Mouse (Mus musculus) v-Abl transformed pro-B cells (cell line): ENCODE results near the gene Pgp.
"Not testable (repeated sequence)": the region's sequence is repeated elsewhere in the genome, so short reads cannot be mapped to it uniquely, and the experiment has no call there.

Experiments used
- in situ Hi-C, 2 experiments: fragments of 400-800 bp; cut with MboI; formaldehyde crosslinking; loops; one replicate each; pipeline ENCODE4 v1.15.1; 2025; ENCODE audit not compliant: unreplicated experiment in 2 of 2

Pgp gene

DNA sequence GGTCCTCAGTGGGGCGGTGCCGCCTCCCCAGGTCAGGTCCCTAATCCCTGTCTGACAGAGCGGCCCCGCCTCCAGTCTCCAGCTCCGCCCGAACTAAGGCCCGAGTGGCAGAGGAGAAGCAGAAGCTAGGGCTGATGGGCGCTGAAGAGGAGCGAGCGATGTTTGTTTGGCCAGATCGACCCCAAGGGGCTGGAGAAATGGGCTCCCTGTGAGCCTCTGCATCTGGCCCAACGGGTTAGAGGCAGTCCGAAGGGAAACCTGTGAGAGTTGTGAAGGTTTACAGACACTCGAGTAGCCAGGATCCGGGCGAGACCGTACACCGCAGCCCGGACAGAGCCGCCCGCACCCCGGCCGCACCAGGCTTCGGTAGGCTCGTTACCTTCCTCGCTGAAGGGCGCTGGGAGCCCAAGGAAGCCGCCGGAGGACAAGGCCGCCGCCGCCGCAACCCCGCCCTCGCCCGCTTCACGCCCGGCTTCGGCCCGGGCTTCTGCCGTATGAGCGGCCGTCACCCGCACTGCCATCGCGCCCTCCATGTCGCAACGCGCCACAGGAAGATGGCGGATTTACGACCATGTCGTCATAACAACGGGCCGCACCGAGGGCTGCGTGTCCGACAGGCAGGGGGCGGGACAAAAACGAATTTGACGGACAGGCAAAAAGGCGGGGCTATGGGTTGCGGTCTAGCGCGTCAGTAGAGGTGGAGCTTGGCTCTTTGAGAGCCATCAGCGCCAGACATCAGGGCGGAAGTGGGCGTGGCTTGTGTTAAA, 15.3 kb upstream of the Pgp start:
- in situ Hi-C loops = no loop called here

GRCm38 (mm10) chr17:24455523-24456206, 14.5 kb upstream of the Pgp start:
- in situ Hi-C loops = not testable (repeated sequence)

DNA sequence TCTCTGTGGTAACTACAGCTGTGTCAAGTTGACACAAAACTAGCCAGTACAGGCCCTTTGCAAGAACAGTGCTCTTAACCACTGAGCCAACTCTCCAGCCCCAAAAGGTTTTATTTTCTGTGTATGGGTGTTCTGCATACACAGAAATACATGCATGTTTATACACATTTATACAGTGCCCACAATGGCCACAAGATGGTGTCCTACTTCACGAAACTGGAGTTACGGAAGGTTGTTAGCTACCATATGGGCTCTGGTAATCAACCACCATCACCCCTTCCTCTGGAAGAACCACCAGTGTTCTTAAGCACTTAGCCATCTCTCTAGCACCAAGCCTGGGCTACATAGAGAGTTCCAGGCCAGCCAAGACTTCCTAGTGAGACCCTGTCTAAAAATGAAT, 8.6 kb upstream of the Pgp start:
- in situ Hi-C loops = no loop called here

- in situ Hi-C loops = no loop called here
Observed at GRCm38 (mm10) chr17:24462932-24463331, 7.3 kb upstream of the Pgp start.

DNA sequence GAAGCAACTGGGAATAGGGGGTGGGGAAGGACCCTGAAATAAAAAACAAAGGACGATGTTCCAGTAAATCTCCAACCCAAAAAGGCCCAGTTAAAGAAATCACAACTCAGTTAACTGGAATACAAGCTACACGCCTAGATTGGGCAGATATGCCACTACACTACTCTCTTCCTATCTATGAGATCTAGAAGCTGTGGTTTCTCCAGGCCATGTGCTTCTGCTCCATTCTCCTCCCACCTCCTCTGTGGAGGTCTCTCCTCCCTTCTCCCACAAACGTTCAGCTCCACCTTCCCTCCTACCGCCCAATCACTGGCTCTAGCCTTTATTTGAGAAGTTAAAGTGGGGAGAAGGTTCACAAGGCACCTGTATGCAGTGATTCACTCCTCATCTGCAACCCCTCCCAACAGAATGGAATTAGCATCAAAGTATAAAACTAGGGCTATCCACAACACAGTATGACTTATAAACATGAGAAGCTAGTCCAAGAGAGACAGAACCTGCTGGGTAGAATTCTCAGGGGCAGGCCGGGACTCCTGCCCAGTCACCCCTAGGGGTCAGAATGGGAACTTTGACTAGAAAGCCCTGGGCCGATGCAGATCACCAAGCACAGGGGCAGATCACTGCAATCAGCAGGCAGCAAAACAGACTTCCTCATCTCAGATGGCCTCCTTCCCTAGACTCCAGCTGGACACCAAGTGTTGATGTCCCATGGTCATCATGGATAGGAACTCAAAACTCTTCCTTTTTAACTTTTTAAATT, 6.6 kb upstream of the Pgp start:
- in situ Hi-C loops = no loop called here

DNA sequence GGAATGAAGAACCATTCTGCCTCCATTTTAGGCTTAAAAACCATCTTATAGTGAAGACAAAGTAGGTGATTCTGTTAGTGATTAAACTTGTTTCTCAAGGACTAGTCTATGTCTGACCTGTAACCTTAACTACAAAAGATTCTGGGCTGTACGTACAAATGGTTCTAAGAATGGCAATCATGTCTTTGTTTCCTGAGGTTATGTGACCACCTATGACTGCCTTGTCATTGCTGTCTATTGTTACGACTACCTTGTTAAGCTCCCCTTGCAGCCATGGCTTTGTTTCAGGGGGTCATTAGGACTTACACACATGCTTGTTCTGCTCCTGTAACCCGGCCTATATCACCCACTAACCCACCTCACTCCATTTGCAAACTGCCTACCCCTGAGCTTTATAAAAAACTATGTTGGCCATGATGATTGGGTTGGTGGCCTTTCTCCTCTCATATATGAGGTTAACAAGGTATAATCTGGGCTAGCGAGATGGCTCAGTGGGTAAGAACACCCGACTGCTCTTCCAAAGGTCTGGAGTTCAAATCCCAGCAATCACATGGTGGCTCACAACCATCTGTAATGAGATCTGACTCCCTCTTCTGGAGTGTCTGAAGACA, 1.5 kb upstream of the Pgp start:
- in situ Hi-C loops = no loop called here

DNA sequence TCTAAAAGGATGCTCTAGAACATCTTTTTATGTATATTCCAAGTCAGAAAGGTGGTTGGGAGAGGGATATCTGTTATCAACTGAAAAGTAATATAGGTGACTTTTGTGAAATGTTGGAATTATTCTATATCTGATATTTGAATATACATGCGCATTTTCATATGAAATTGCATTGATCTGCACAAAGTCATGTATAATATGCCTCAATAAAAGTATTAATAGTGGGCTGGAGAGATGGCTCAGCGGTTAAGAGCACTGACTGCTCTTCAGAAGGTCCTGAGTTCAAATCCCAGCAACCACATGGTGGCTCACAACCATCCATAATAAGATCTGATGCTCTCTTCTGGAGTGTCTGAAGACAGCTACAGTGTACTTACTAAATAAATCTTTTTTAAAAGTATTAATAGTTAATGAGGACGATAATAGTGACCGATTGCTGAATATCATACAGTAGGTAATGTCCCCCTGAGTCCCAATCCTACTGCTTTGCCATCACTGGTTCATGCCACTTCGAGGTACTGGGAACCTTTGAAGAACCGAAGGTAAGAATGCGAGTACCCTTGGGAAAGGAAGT, 769 bp upstream of the Pgp start:
- in situ Hi-C loops = no loop called here

DNA sequence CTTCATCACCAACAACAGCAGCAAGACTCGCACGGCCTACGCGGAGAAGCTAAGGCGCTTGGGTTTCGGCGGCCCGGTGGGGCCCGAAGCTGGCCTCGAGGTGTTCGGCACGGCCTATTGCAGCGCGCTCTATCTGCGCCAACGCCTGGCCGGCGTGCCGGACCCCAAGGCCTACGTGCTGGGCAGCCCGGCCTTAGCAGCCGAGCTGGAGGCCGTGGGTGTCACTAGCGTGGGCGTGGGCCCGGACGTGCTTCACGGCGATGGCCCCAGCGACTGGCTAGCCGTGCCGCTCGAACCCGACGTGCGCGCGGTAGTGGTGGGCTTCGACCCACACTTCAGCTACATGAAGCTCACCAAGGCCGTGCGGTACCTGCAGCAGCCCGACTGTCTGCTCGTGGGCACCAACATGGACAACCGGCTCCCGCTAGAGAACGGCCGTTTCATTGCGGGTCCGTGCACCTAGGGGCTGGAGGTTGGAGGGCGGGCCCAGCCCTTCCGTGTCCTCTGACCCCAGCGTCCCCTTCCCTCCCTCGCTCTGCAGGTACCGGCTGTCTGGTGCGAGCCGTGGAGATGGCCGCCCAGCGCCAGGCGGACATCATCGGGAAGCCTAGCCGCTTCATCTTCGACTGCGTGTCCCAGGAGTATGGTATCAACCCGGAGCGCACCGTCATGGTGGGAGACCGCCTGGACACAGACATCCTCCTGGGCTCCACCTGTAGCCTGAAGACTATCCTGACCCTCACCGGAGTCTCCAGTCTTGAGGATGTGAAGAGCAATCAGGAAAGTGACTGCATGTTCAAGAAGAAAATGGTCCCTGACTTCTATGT, 722 bp downstream of the Pgp start:
- in situ Hi-C loops = no loop called here

DNA sequence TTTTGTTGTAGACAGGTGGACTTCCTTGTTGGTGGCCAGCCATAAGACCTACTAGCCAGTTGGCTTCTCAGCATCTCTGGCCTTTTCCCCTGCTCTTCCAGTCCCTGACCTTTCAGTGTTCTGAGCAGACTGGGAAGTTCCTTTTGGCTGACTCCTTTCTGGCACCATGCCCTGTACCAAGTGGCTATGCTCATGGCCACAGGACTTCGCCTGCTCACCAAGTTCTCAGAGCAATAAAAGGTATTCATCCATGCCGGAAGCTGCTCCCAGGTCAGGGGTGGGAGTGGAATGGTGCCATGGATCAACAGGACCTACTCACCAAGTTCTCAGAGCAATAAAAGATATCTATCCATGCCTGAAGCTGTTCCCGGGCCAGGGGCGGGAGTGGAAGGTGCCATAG, 2.3 kb downstream of the Pgp start:
- in situ Hi-C loops = no loop called here

DNA sequence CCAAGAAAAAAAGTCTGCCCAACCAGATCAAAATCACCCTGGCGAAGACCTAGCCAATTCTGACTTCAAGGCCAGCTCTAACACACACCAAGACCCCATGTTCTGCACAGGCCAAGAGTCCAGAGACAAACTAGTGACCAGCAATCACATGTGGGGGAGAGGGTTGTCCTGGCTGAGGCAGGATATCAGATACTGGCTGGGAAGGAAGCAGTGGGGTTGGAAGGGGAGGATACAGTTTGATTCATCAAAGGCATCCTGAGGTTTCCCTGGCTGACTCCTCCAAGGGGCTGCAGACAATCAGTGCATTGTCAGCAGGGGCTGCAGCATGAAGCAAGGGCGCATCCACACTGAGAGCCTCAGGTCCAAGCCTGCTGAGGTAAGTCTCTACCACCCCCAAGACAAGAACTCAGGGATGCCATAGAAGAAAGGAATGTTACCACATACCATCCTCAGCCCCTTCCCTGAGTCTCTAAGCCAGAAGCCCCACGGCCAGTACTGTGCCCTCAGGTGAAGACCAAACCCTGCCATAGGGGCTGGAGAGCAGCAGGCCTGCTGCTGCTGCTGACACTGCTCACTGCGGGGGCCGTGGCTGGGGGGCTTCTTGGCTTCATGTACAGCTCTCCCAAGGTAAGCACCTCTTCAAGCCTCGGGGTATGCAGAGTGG, 3.6 kb downstream of the Pgp start, which contains the start of gene Bricd5:
Bricd5 (plus strand) TSS at position 273 of the 664 bp plus-strand sequence.
- in situ Hi-C loops = no loop called here

DNA sequence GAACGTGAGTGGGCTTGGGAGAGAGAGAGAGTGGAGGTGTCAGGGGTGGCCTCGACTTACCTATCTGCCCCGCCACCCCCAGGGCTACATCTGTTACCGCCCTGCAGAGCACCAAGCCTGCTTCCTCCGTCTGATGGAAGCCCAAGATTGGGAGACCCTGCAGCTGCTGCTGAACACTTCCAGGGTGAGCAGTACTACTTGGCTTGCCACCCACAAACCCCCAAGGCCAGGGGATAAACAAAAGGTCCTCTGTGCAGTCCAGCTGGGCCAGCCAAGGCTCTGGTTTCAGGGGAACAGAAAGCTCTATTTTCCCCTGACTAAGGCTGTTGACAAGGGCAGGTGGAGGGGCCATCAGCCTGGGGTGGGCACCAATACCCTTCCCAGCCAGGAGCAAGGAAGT, 4.4 kb downstream of the Pgp start:
- in situ Hi-C loops = no loop called here

- in situ Hi-C loops = no loop called here
Observed at GRCm38 (mm10) chr17:24475586-24475985, 5.4 kb downstream of the Pgp start.

- in situ Hi-C loops = no loop called here
Observed at GRCm38 (mm10) chr17:24476022-24476776, 6.0 kb downstream of the Pgp start.

DNA sequence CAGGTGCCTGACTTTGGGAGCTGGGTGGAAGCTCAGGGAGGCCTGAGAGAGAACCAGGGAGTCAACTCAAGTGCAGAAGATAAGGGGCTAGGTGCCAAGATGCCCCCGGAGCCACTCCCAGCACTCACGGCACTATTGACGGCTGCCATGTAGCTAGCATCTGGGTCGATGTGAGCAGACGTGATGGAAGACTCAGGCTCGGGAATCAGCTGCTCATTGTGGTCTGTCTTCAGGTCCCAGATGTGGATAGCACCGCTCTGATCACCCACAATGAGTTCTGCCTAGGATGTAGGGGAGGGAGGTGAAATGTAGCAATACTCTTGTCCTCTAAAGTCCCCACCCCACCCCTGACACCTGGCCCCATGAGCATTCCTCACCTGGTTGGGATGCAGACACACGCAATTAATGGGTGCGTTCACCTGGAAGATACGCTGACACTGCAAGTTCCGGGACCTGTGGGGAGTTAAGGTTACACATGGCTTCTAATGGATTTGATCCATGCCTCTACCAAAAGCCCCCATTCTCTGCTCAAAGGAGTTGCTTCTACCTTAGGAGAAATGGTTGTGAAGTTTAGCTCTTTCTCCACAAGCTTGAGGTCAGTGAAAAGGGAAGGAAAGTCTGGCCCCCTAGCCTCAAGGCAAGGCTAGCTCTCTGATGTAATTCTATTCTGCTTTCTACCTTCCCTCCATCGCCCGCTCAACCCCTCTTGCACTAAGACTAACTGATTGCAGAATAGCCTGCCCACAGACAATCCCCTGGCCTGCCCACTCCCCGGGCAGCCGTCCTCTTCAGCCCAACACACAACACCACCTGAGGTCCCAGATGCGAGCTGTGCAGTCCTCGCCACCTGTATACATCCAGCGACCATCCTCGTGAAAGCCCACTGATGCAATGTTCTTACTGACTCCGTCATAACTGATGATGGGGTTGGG, 7.1 kb downstream of the Pgp start:
- in situ Hi-C loops = no loop called here

- in situ Hi-C loops = no loop called here
Observed at GRCm38 (mm10) chr17:24477985-24478600, 7.9 kb downstream of the Pgp start.

- in situ Hi-C loops = no loop called here
Observed at GRCm38 (mm10) chr17:24478663-24479380, 8.6 kb downstream of the Pgp start, which contains the start of gene Mlst8. TSS of gene Mlst8 (minus strand) at chr17:24479078.
